ENCODE assay signal across 10 mouse cellular contexts in genomic region chr5:75238363-75238762, GRCm38 (mm10).
A peak's percentile ranks its signal among the peaks of the same experiment; 100 is the strongest.
DNase-seq lines count a peak whose midpoint lies in the region; ATAC-seq and TF ChIP-seq lines count a peak whose summit lies in the region.
"Had no signal": no experiment of that assay in that cellular context is flagged by ENCODE, and none has a peak within 500 bp of the region (broad histone marks: within the 10 kb centered on the region; RNA-seq: fewer than 3 reads in every experiment).

No protein-coding gene starts in this region.

- H3K4me2 ChIP-seq in heart, embryonic 12.5 days, result no peak overlapping the region
- H3K4me2 ChIP-seq in hindbrain, embryonic 13.5 days, result no peak overlapping the region
- no peak overlapping the region for H3K4me2 ChIP-seq in stomach, postnatal 0 days (replicated peaks; ENCODE audit: low read depth)
- H3K4me2 ChIP-seq: embryonic facial prominence, embryonic 12.5 days; heart, embryonic 15.5 days had no signal

- DNase-seq in heart, adult 11 months, result peak; percentile 58
- DNase-seq in thymus, postnatal 0 days (ENCODE audit: low spot score), result peak; percentile 7
- no peak for DNase-seq in thymus, postnatal 36 days
- DNase-seq in stomach, postnatal 0 days (ENCODE audit: low spot score), result no peak
- DNase-seq in c-Kit-positive CD71-positive TER-119-positive erythroid progenitor cells, embryonic 14.5 days (ENCODE audit: low spot score), result no peak
- no peak for DNase-seq in layer of hippocampus, adult 8-10 months (ENCODE audit: low spot score in 2 of 2)

- H3K4me1 ChIP-seq in heart, embryonic 12.5 days (replicated peaks), result no peaks in the 10 kb centered on the region
- H3K4me1 ChIP-seq in hindbrain, embryonic 13.5 days (replicated peaks), result peaks cover 4% of the 10 kb centered on the region; the same call in 1 of the 2 replicates
- H3K4me1 ChIP-seq in stomach, postnatal 0 days (replicated peaks; ENCODE audit: control insufficient read depth, insufficient read depth), result no peaks in the 10 kb centered on the region
- H3K4me1 ChIP-seq: embryonic facial prominence, embryonic 12.5 days; heart, embryonic 15.5 days had no signal

- H3K27ac ChIP-seq in heart, embryonic 12.5 days (ENCODE audit: poor library complexity, severe bottlenecking), result no peak overlapping the region
- H3K27ac ChIP-seq in hindbrain, embryonic 13.5 days, result peak overlapping the region; percentile 18; the same call in 1 of the 2 replicates
- H3K27ac ChIP-seq in stomach, postnatal 0 days (replicated peaks), result no peak overlapping the region
- H3K27ac ChIP-seq: embryonic facial prominence, embryonic 12.5 days; heart, embryonic 15.5 days had no signal

- WGBS in heart, embryonic 12.5 days, result 31% methylated on average over 2 of the region's 2 CpGs
- WGBS in hindbrain, embryonic 13.5 days, result 37% methylated on average over 2 of the region's 2 CpGs
- WGBS in stomach, postnatal 0 days, result 40% methylated on average over 2 of the region's 2 CpGs

- no peak overlapping the region for H3K4me3 ChIP-seq in heart, embryonic 12.5 days
- no peak overlapping the region for H3K4me3 ChIP-seq in hindbrain, embryonic 13.5 days
- H3K4me3 ChIP-seq in stomach, postnatal 0 days (ENCODE audit: low read depth, low read length), result no peak overlapping the region
- H3K4me3 ChIP-seq: embryonic facial prominence, embryonic 12.5 days; heart, embryonic 15.5 days had no signal

- H3K36me3 ChIP-seq in heart, embryonic 12.5 days, result no peaks in the 10 kb centered on the region
- H3K36me3 ChIP-seq in hindbrain, embryonic 13.5 days, result no peaks in the 10 kb centered on the region
- H3K36me3 ChIP-seq in stomach, postnatal 0 days (ENCODE audit: control insufficient read depth, insufficient read depth, low read length), result no peaks in the 10 kb centered on the region
- H3K36me3 ChIP-seq: embryonic facial prominence, embryonic 12.5 days; heart, embryonic 15.5 days had no signal

- no peaks in the 10 kb centered on the region for H3K27me3 ChIP-seq in heart, embryonic 12.5 days (replicated peaks)
- no peaks in the 10 kb centered on the region for H3K27me3 ChIP-seq in hindbrain, embryonic 13.5 days
- no peaks in the 10 kb centered on the region for H3K27me3 ChIP-seq in stomach, postnatal 0 days (ENCODE audit: control insufficient read depth, insufficient read depth, low read length)
- H3K27me3 ChIP-seq: embryonic facial prominence, embryonic 12.5 days; heart, embryonic 15.5 days had no signal

- ATAC-seq in heart, embryonic 12.5 days (ENCODE audit: insufficient number of reproducible peaks, low FRiP score), result no peak
- 0 out of 2 replicates have a peak, but pooled peaks have one; percentile 54 for ATAC-seq in hindbrain, embryonic 13.5 days (ENCODE audit: low FRiP score)
- peak; percentile 61; the same call in 1 of the 2 replicates for ATAC-seq in stomach, postnatal 0 days (ENCODE audit: low FRiP score, low TSS enrichment)

- no peak overlapping the region for H3K9ac ChIP-seq in heart, embryonic 12.5 days
- H3K9ac ChIP-seq in hindbrain, embryonic 13.5 days, result no peak overlapping the region
- H3K9ac ChIP-seq in stomach, postnatal 0 days (ENCODE audit: low read length), result no peak overlapping the region
- H3K9ac ChIP-seq: embryonic facial prominence, embryonic 12.5 days; heart, embryonic 15.5 days had no signal

- peaks cover 4% of the 10 kb centered on the region; the same call in 1 of the 2 replicates for H3K9me3 ChIP-seq in heart, embryonic 12.5 days (replicated peaks)
- no peaks in the 10 kb centered on the region for H3K9me3 ChIP-seq in hindbrain, embryonic 13.5 days
- no peaks in the 10 kb centered on the region for H3K9me3 ChIP-seq in stomach, postnatal 0 days (ENCODE audit: control insufficient read depth, low read length)
- H3K9me3 ChIP-seq: embryonic facial prominence, embryonic 12.5 days; heart, embryonic 15.5 days had no signal

- peak; percentile 67 for TF ChIP-seq CTCF in stomach, postnatal 0 days (IDR thresholded peaks at IDR 0.05; ENCODE audit: low read depth)

- no peak for TF ChIP-seq EP300 in stomach, postnatal 0 days (optimal IDR thresholded peaks at IDR 0.05)

Comparison
In these comparisons a context has a peak if more than half of its experiments do, and no peak if none do; other contexts are left out.
1. DNase-seq: peak in heart, adult 11 months (single experiment) and thymus, postnatal 0 days (single experiment); none in thymus, postnatal 36 days (0 of 2), stomach, postnatal 0 days (single experiment), c-Kit-positive CD71-positive TER-119-positive erythroid progenitor cells, embryonic 14.5 days (single experiment) and layer of hippocampus, adult 8-10 months (0 of 2).